Mouse (Mus musculus) retina, postnatal 7 days (tissue): ENCODE measurements around the gene Lefty1.
"Not testable (repeated sequence)": the region's sequence is repeated elsewhere in the genome, so short reads cannot be mapped to it uniquely, and the experiment has no call there.

Experiments used
- DNase-seq: peaks from one replicate; pipeline ENCODE4 v3.0.0-alpha.2; 2012; ENCODE audit warnings: low read depth, low spot score

Gene Lefty1

GRCm38 (mm10) chr1:180919686-180920085 lies 15.1 kb upstream of the Lefty1 start:
- no peak for DNase-seq

- no peak for DNase-seq
Observed at GRCm38 (mm10) chr1:180922273-180923048, 12.4 kb upstream of the Lefty1 start.

GRCm38 (mm10) chr1:180924737-180925136 lies 10.1 kb upstream of the Lefty1 start:
- DNase-seq: no peak

GRCm38 (mm10) chr1:180926286-180926685 lies 8.5 kb upstream of the Lefty1 start:
- no peak for DNase-seq

- no peak for DNase-seq
Observed at GRCm38 (mm10) chr1:180929599-180929998, 5.2 kb upstream of the Lefty1 start.

GRCm38 (mm10) chr1:180931106-180931505 lies 3.7 kb upstream of the Lefty1 start:
- no peak for DNase-seq

GRCm38 (mm10) chr1:180933659-180934058 lies 1.2 kb upstream of the Lefty1 start:
- no peak for DNase-seq

GRCm38 (mm10) chr1:180936610-180937398 lies 2.0 kb downstream of the Lefty1 start:
- DNase-seq: not testable (repeated sequence)

GRCm38 (mm10) chr1:180937631-180938030 lies 2.8 kb downstream of the Lefty1 start:
- not testable (repeated sequence) for DNase-seq

- not testable (repeated sequence) for DNase-seq
Observed at GRCm38 (mm10) chr1:180938781-180939180, 4.0 kb downstream of the Lefty1 start.

GRCm38 (mm10) chr1:180940776-180941460 lies 6.1 kb downstream of the Lefty1 start:
- no peak for DNase-seq

- no peak for DNase-seq
Observed at GRCm38 (mm10) chr1:180941726-180942125, 6.9 kb downstream of the Lefty1 start.

GRCm38 (mm10) chr1:180942166-180943031 lies 7.6 kb downstream of the Lefty1 start, which contains the start of gene Tmem63a:
Gene Tmem63a, plus strand, starts transcription at chr1:180942344.
- peak; percentile 20 for DNase-seq

GRCm38 (mm10) chr1:180943032-180943644 lies 8.3 kb downstream of the Lefty1 start:
- no peak for DNase-seq

GRCm38 (mm10) chr1:180943896-180944295 lies 9.1 kb downstream of the Lefty1 start:
- no peak for DNase-seq

GRCm38 (mm10) chr1:180944553-180944952 lies 9.7 kb downstream of the Lefty1 start:
- DNase-seq: no peak

- no peak for DNase-seq
Observed at GRCm38 (mm10) chr1:180945001-180945980, 10.5 kb downstream of the Lefty1 start.

- no peak for DNase-seq
Observed at GRCm38 (mm10) chr1:180946448-180946847, 11.6 kb downstream of the Lefty1 start.

- no peak for DNase-seq
Observed at GRCm38 (mm10) chr1:180952085-180952746, 17.4 kb downstream of the Lefty1 start.
